8 mouse cellular contexts compared by ENCODE assay signal in genomic region chr6:100288016-100288729, GRCm38 (mm10). TPM values are rescaled to one million over a fixed set of nuclear protein-coding genes. Genes with fewer than 3 reads are reported as not detected.
DNase-seq lines count a peak whose midpoint lies in the region; ATAC-seq and TF ChIP-seq lines count a peak whose summit lies in the region.

No protein-coding gene starts in this region.

- H3K9ac ChIP-seq in forebrain, embryonic 13.5 days = peak overlapping the region; percentile 75
- peak overlapping the region; percentile 76 for H3K9ac ChIP-seq in hindbrain, embryonic 16.5 days (ENCODE audit: low read depth, low read length)
- H3K9ac ChIP-seq in liver, embryonic 16.5 days (ENCODE audit: low read depth, low read length) = peak overlapping the region; percentile 70

- H3K27ac ChIP-seq in forebrain, embryonic 13.5 days = peak overlapping the region; percentile 75; the same call in 1 of the 2 replicates
- H3K27ac ChIP-seq in hindbrain, embryonic 16.5 days (ENCODE audit: low read depth, low read length) = peak overlapping the region; percentile 77
- peak overlapping the region; percentile 76 for H3K27ac ChIP-seq in liver, embryonic 16.5 days (ENCODE audit: low read length)
- no peak overlapping the region for H3K27ac ChIP-seq in olfactory bulb, adult 2 months (ENCODE audit: insufficient read depth, low read depth, low read length)

- peak; percentile 22; the same call in 1 of the 2 replicates for ATAC-seq in forebrain, embryonic 13.5 days
- ATAC-seq in hindbrain, embryonic 16.5 days = peak; percentile 3
- peak; percentile 8 for ATAC-seq in liver, embryonic 16.5 days (ENCODE audit: low read depth)

- WGBS in forebrain, embryonic 13.5 days = 2% methylated on average over 23 of the region's 23 CpGs
- 3% methylated on average over 23 of the region's 23 CpGs for WGBS in hindbrain, embryonic 16.5 days
- 2% methylated on average over 23 of the region's 23 CpGs for whole genome bisulfite sequencing in liver, embryonic 16.5 days (ENCODE audit: insufficient replicate concordance)
- 10% methylated on average over 23 of the region's 23 CpGs for WGBS in olfactory bulb, adult 2 months

- peaks cover 38% of the 10 kb centered on the region for H3K4me1 ChIP-seq in forebrain, embryonic 13.5 days
- peaks cover 21% of the 10 kb centered on the region for H3K4me1 ChIP-seq in hindbrain, embryonic 16.5 days (ENCODE audit: control insufficient read depth, insufficient read depth, low read depth, low read length)
- peaks cover 20% of the 10 kb centered on the region for H3K4me1 ChIP-seq in liver, embryonic 16.5 days (ENCODE audit: control insufficient read depth, low read depth, low read length)
- H3K4me1 ChIP-seq in olfactory bulb, adult 2 months (ENCODE audit: control insufficient read depth, insufficient read depth, low read length) = peaks cover 4% of the 10 kb centered on the region

- 0 out of 2 replicates have a peak, but pooled peaks cover 4% of the 10 kb centered on the region for H3K9me3 ChIP-seq in forebrain, embryonic 13.5 days (replicated peaks)
- no peaks in the 10 kb centered on the region for H3K9me3 ChIP-seq in hindbrain, embryonic 16.5 days (ENCODE audit: control insufficient read depth, low read length)
- no peaks in the 10 kb centered on the region for H3K9me3 ChIP-seq in liver, embryonic 16.5 days (replicated peaks; ENCODE audit: control insufficient read depth, low read length)

- H3K4me3 ChIP-seq in forebrain, embryonic 13.5 days = peak overlapping the region; percentile 73
- H3K4me3 ChIP-seq in hindbrain, embryonic 16.5 days (ENCODE audit: low read length) = peak overlapping the region; percentile 75
- peak overlapping the region; percentile 80 for H3K4me3 ChIP-seq in liver, embryonic 16.5 days (ENCODE audit: low read depth, low read length)
- H3K4me3 ChIP-seq in olfactory bulb, adult 2 months (ENCODE audit: insufficient read depth, low read depth, low read length) = peak overlapping the region; percentile 58

- no peaks in the 10 kb centered on the region for H3K36me3 ChIP-seq in forebrain, embryonic 13.5 days (ENCODE audit: poor library complexity, severe bottlenecking)
- no peaks in the 10 kb centered on the region for H3K36me3 ChIP-seq in hindbrain, embryonic 16.5 days (ENCODE audit: control insufficient read depth, insufficient read depth, low read length)
- no peaks in the 10 kb centered on the region for H3K36me3 ChIP-seq in liver, embryonic 16.5 days (ENCODE audit: control insufficient read depth, insufficient read depth)

- TF ChIP-seq CTCF in olfactory bulb, adult 2 months (IDR thresholded peaks at IDR 0.05; ENCODE audit: insufficient read depth, low read depth, low read length) = no peak

- peak overlapping the region; percentile 88 for H3K4me2 ChIP-seq in forebrain, embryonic 13.5 days
- H3K4me2 ChIP-seq in hindbrain, embryonic 16.5 days (ENCODE audit: low read length) = peak overlapping the region; percentile 99
- H3K4me2 ChIP-seq in liver, embryonic 16.5 days (ENCODE audit: low read depth, low read length) = peak overlapping the region; percentile 99

- peaks cover 14% of the 10 kb centered on the region for H3K27me3 ChIP-seq in forebrain, embryonic 13.5 days
- peaks cover 7% of the 10 kb centered on the region for H3K27me3 ChIP-seq in hindbrain, embryonic 16.5 days (replicated peaks; ENCODE audit: control insufficient read depth, insufficient read depth, low read length)
- no peaks in the 10 kb centered on the region for H3K27me3 ChIP-seq in liver, embryonic 16.5 days (ENCODE audit: control insufficient read depth, insufficient read depth, low read depth, low read length)

- peak; percentile 44 for DNase-seq in urinary bladder, postnatal 14 days (ENCODE audit: low spot score)
- DNase-seq in urinary bladder, adult 2 months (ENCODE audit: low spot score) = no peak
- peak; percentile 60 for DNase-seq in c-Kit-positive CD71-positive TER-119-positive erythroid progenitor cells, embryonic 14.5 days (ENCODE audit: low spot score)
- no peak for DNase-seq in frontal cortex, postnatal 36 days (ENCODE audit: low spot score in 2 of 2)

- no peak for TF ChIP-seq POLR2A in olfactory bulb, adult 2 months (IDR thresholded peaks at IDR 0.05; ENCODE audit: insufficient read depth, low read depth, low read length)

RNA-seq across cellular contexts. Expression of gene Rybp, which starts 0.9 kb away (rescaled TPM):
- 39.9 and 41.3 TPM in 2 replicates for polyA plus RNA-seq in urinary bladder, adult 2 months (2012; rRNA removed)
- 19.1 and 19.9 TPM in 2 replicates for polyA plus RNA-seq in forebrain, embryonic 13.5 days (2015; fragmentation: Nextera tagmentation; extraction: Ambion mirVana)
- 14.2 and 17.3 TPM in 2 replicates for polyA plus RNA-seq in hindbrain, embryonic 16.5 days (2015; fragmentation: Nextera tagmentation; extraction: Ambion mirVana)
- polyA plus RNA-seq in liver, embryonic 16.5 days (2015; fragmentation: Nextera tagmentation; extraction: Ambion mirVana) = 3.6 and 4.6 TPM in 2 replicates
- polyA plus RNA-seq in olfactory bulb, adult 2 months (2012; ENCODE audit: insufficient read depth, insufficient read length, low replicate concordance, missing spikeins) = not detected in 2 replicates

Comparison
In these comparisons a context has a peak if more than half of its experiments do, and no peak if none do; other contexts are left out.
1. DNase-seq: peak in urinary bladder, postnatal 14 days (single experiment) and c-Kit-positive CD71-positive TER-119-positive erythroid progenitor cells, embryonic 14.5 days (single experiment); none in urinary bladder, adult 2 months (single experiment) and frontal cortex, postnatal 36 days (0 of 2).
2. Peak in every context shown above with its lines, with median percentiles within 50 percentile points of each other: ATAC-seq, H3K4me2 ChIP-seq, H3K4me3 ChIP-seq and H3K9ac ChIP-seq.